Mouse (Mus musculus): ENCODE measurements around the gene Mrto4. TPM values are rescaled to one million over a fixed set of nuclear protein-coding genes. Genes with fewer than 3 reads are reported as not detected.
A peak's percentile ranks its signal among the peaks of the same experiment; 100 is the strongest.
"Not testable (repeated sequence)": the region's sequence is repeated elsewhere in the genome, so short reads cannot be mapped to it uniquely, and the experiment has no call there.

Mrto4 gene
- total RNA-seq (2015; ENCODE audit: low replicate concordance) (27.6 and 29.2 TPM in 2 replicates), total RNA-seq (2017; ENCODE audit: low replicate concordance) (11.8 and 14.5 TPM in 2 replicates)

- peak; percentile 97 for ATAC-seq (replicated peaks; ENCODE audit: low FRiP score, poor library complexity, severe bottlenecking)
These were observed at the start of gene Mrto4, which contains the start of the genes Emc1 and Ubr4 for GRCm38 (mm10) chr4:139351931-139352711. Gene Mrto4 (minus strand): TSS chr4:139352576. Gene Emc1 (plus strand): TSS chr4:139352587. Gene Ubr4 (plus strand): TSS chr4:139352609.

- ATAC-seq (replicated peaks; ENCODE audit: low FRiP score, poor library complexity, severe bottlenecking) = no peak
These were observed 48.1 kb upstream of the Mrto4 start for GRCm38 (mm10) chr4:139400487-139400886.

- no peak for ATAC-seq (replicated peaks; ENCODE audit: low FRiP score, poor library complexity, severe bottlenecking)
These were observed 43.1 kb upstream of the Mrto4 start for GRCm38 (mm10) chr4:139395431-139395830.

DNA sequence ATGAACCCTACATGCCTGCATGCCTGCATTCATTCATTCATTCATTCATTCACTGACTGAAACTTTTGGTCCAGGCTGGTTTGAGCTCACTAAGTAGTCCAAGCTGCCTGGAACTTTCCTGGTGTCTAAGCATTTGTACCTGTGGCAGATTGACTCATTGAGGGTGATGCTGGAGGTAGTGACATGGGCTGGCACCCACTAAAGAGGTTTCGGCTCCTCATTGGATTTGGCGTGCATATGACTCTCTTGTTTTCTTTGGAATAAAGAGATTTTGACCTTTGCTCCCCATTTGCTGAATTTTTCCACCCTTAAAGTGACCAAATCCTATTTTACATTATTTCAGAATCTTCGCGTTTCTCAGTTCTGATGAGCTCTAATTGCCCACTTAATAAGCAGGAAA is 37.2 kb upstream of the Mrto4 start:
- ATAC-seq (replicated peaks; ENCODE audit: low FRiP score, poor library complexity, severe bottlenecking) = no peak

GRCm38 (mm10) chr4:139386869-139387319 is 34.5 kb upstream of the Mrto4 start:
- no peak for ATAC-seq (replicated peaks; ENCODE audit: low FRiP score, poor library complexity, severe bottlenecking)

- ATAC-seq (replicated peaks; ENCODE audit: low FRiP score, poor library complexity, severe bottlenecking) = not testable (repeated sequence)
These were observed 33.5 kb upstream of the Mrto4 start for GRCm38 (mm10) chr4:139385841-139386240.

- peak; percentile 43 for ATAC-seq (replicated peaks; ENCODE audit: low FRiP score, poor library complexity, severe bottlenecking)
These were observed 29.9 kb upstream of the Mrto4 start for GRCm38 (mm10) chr4:139382231-139382630.

- ATAC-seq (replicated peaks; ENCODE audit: low FRiP score, poor library complexity, severe bottlenecking) = no peak
These were observed 29.1 kb upstream of the Mrto4 start for GRCm38 (mm10) chr4:139381452-139381845.

DNA sequence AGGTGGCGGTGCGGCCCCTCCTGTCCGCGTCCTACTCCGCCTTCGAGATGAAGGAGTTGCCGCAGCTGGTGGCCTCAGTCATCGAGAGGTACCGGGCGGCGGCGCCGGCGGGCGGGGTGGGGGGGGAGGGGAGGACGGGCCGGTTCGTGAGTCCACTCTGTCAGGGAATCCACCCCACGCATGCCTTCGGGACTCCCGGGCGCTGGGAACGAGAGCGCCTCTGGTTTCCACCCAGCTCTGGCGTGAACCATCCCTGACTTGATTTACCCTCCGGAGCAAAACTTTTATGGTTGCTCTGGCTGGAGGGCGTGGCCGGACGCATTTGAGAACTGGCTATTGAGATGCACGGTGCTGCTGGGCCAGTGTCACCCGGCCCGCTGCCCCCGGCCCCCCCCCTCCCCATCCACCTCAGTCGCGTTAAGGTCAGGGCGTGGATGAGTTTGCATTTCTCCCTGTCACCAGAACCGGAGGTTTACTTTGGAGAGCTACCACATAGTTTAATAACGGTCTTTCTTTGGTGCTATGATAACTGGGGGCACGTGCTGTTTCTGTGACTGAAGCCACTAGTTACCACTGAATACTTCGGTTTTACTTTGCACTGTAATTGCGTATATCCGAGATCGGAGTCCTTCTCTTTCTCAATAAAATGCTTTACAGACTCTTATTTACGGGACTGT is 28.5 kb upstream of the Mrto4 start:
- peak; percentile 53 for ATAC-seq (replicated peaks; ENCODE audit: low FRiP score, poor library complexity, severe bottlenecking)

GRCm38 (mm10) chr4:139380207-139380748 is 27.9 kb upstream of the Mrto4 start:
- ATAC-seq (replicated peaks; ENCODE audit: low FRiP score, poor library complexity, severe bottlenecking) = peak; percentile 89

DNA sequence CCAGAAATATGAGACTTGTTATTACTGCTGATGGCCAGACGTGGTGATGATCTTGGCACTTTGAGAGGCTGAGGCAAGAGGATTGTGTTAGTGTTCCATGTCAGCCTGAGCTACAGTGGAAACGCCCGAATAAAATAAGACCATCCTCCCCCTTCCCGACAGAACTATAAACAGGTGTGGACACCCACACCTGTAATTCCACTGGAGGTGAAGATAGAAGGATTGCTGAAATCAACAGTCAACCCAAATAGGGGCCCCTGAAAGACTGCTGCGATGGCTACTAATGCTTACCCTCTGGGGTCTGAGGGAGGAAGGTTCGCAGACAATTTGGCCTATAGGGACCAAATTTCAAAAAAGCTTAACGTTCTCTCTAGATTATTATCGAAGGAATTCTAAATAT is 27.3 kb upstream of the Mrto4 start:
- ATAC-seq (replicated peaks; ENCODE audit: low FRiP score, poor library complexity, severe bottlenecking) = no peak

DNA sequence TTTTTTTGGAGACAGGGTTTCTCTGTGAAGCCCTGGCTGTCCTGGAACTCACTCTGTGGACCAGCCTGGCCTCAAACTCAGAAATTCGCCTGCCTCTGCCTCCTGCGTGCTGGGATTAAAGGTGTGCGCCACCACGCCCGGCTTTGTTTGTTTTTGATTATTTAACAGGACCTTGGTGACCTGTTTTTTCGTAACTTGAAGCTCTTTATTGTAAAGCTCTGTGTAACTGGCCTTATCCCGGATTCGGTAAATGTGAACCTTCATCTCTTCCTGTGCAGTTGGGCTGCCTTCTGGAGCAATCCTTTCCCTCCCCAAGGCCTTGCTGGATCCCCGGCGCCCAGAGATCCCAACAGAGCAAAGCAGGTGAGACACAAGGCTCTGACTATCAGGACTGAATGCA is 21.2 kb upstream of the Mrto4 start:
- ATAC-seq (replicated peaks; ENCODE audit: low FRiP score, poor library complexity, severe bottlenecking) = no peak

DNA sequence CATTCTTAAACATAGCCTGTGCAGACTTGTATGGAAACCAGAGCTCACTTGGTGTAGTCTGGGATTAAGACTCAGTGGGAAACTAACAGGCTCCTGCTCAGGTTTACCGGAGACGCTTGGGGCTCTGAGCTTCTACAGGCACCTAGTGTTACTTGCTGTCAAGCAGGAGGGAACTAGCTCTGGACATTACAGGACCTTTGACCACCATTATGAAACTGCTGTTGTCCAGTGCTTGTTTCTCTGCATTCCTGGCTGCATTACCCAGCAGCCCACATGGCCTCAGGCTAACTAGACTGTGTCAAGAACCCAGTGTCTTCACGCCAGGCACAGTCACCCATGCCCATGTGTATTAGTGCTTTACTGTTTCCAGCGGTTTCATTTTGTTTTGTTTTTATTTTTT is 20.8 kb upstream of the Mrto4 start:
- no peak for ATAC-seq (replicated peaks; ENCODE audit: low FRiP score, poor library complexity, severe bottlenecking)

DNA sequence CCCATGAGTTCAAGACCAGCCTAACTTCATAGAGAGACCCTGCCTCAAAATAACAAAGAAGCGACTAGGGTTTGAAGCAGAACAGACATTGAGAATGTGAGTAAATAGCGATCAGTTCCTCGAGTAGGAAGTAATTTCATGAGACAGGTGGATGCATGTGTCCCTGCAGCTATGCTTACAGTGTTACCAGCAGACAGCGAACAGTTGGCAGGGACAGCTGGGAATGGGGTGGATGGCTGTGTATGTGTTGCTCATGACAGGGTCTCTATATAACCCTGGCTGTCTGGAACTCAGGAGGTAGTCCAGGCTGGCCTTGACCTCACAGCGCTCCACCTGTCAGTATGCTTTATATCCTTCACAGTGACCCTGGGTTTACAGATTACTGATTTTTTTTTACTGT is 15.7 kb upstream of the Mrto4 start:
- ATAC-seq (replicated peaks; ENCODE audit: low FRiP score, poor library complexity, severe bottlenecking) = no peak

- ATAC-seq (replicated peaks; ENCODE audit: low FRiP score, poor library complexity, severe bottlenecking) = no peak
These were observed 15.0 kb upstream of the Mrto4 start for GRCm38 (mm10) chr4:139367336-139367735.

- ATAC-seq (replicated peaks; ENCODE audit: low FRiP score, poor library complexity, severe bottlenecking) = peak; percentile 62
These were observed 8.6 kb upstream of the Mrto4 start for GRCm38 (mm10) chr4:139360761-139361548.

DNA sequence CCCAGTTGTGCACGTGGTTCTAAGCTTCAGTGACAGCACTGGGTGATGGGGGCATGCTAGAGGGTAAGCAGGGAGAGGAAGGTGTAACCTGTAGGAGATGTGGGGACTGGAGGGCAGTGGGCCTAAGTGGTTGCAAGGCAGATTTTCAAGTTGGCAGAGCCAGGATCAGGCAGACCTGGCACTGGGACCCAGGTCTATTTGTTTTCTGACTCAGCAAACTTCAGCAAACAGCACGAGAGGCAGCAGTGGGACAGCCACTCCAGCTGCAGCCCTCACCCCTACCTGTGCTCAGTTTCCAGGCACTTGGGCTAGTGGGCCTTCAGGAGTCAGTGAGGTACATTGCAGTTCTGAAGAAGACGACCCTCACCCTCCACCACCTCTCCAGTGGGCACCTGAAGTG is 4.8 kb upstream of the Mrto4 start:
- ATAC-seq (replicated peaks; ENCODE audit: low FRiP score, poor library complexity, severe bottlenecking) = no peak

GRCm38 (mm10) chr4:139352832-139353231 is 456 bp upstream of the Mrto4 start:
- ATAC-seq (replicated peaks; ENCODE audit: low FRiP score, poor library complexity, severe bottlenecking) = peak; percentile 50

GRCm38 (mm10) chr4:139345416-139346019 is 6.9 kb downstream of the Mrto4 start:
- ATAC-seq (replicated peaks; ENCODE audit: low FRiP score, poor library complexity, severe bottlenecking) = 0 out of 2 replicates have a peak, but pooled peaks have one; percentile 52

Data from erythroblast, adult 5-6 weeks (primary cell).